Mouse (Mus musculus) macrophage (primary cell): Measurements from ENCODE around the gene Dgke. TPM values are rescaled to one million over a fixed set of nuclear protein-coding genes. Genes with fewer than 3 reads are reported as not detected.
"Not testable (repeated sequence)": the region's sequence is repeated elsewhere in the genome, so short reads cannot be mapped to it uniquely, and the experiment has no call there.

Source experiments
- H3K27ac ChIP-seq: fragments of 350-480 bp; formaldehyde crosslinking; 2 replicates; pipeline ENCODE4 v1.9.0; 2021
- H3K36me3 ChIP-seq: fragments of 350-480 bp; formaldehyde crosslinking; 2 replicates; pipeline ENCODE4 v1.9.0; 2021; ENCODE audit errors: inconsistent target
- H3K4me3 ChIP-seq: fragments of 350-480 bp; formaldehyde crosslinking; 2 replicates; pipeline ENCODE4 v1.9.0; 2021; ENCODE audit errors: inconsistent target
- H3K79me2 ChIP-seq: fragments of 350-480 bp; formaldehyde crosslinking; 2 replicates; pipeline ENCODE4 v1.9.0; 2021; ENCODE audit errors: inconsistent target
- WGBS: methylation state at CpG from one replicate; pipeline ENCODE4 v1.1.7; 2026; ENCODE audit warnings: inconsistent platforms; ENCODE audit not compliant: missing documents; 5-methylcytosine and 5-hydroxymethylcytosine counted together
- polyA plus RNA-seq: library from polyadenylated mRNA; stranded (reverse); fragments of 250-400 nt; gene quantifications from 3 replicates; pipeline ENCODE4 v1.2.4, GENCODE M21; 2018; ENCODE audit warnings: inconsistent platforms

Gene Dgke
- polyA plus RNA-seq, 1 experiment from 2014 or later: 4.9 TPM

DNA sequence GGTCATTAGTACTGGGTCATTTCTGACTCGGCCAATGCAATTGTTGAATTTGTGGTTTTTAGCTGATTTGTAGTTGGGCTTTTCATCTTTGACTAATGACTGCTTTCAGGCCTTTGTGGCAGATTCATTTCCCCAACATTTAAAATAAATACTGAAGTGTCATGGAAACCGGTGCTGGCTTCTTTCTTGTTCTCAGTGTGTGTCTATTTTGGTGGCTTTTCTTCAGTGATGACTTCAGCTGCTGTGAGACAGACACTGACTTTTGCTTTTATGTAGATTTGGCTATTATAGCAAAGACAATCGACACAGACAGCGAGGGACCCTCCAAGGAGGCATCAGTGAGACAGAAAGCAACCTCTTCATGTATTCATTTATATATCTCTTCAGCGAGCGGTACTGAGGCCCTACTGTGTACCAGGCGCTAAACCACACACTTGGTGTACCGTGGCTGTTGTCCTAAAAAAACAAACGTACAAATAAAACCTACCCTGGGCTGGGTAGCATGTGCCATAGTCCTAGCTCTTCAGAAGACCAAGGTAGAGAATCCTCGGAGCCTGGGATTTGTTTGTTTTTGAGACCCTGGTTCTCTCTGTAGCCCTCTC lies 19.7 kb upstream of the Dgke start:
- no peaks in the 10 kb centered on the region; the same call in 1 of the 2 replicates for H3K79me2 ChIP-seq
- no peak overlapping the region for H3K4me3 ChIP-seq
- H3K27ac ChIP-seq: no peak overlapping the region
- 82% methylated on average over 10 of the region's 10 CpGs for WGBS
- H3K36me3 ChIP-seq: no peaks in the 10 kb centered on the region

DNA sequence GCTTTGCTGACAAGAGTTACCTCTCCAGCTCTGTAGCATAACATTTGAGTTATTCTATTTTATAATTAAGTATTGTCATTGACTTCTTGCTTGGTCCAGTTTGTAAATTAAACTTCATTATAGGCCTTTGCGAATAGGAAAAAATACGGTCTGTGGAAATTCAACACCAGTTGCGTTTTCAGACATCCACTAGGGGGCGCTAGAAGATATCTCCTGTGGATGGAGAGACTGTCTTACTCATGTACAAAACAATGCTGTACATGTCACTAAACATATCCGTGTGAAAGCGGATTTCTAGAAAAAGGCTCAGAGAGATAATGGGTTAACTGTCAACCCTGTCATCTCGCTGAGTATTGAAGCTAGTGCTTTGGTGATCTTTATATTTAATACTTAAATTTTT lies 18.0 kb upstream of the Dgke start:
- H3K36me3 ChIP-seq: no peaks in the 10 kb centered on the region
- H3K27ac ChIP-seq: no peak overlapping the region
- H3K4me3 ChIP-seq: no peak overlapping the region
- H3K79me2 ChIP-seq: no peaks in the 10 kb centered on the region
- 16% methylated on average over 7 of the region's 7 CpGs for WGBS

DNA sequence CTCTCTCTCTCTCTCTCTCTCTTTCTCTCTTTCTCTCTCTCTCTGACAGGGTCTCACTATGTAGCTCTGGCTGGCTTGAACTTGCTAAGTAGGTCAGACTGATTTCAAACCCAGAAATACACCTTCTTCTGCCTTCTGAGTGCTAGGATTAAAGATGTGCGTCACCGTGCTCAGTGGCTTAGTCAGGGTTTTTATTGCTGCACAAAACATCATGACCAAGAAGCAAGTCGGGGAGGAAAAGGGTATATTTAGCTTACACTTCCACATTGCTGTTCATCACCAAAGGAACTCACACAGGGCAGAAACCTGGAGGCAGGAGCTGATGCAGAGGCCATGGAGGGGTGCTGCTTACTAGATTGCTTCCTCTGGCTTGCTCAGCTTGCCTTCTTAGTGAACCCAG lies 16.0 kb upstream of the Dgke start:
- WGBS: 83% methylated on average over 3 of the region's 3 CpGs

GRCm38 (mm10) chr11:89081906-89082305 lies 15.3 kb upstream of the Dgke start:
- 98% methylated on average over 5 of the region's 5 CpGs for WGBS
- not testable (repeated sequence) for H3K36me3 ChIP-seq, H3K4me3 ChIP-seq, H3K27ac ChIP-seq, H3K79me2 ChIP-seq

More for the DNA sequence above, 16.0 kb upstream of the Dgke start:
- H3K79me2 ChIP-seq, H3K4me3 ChIP-seq, H3K36me3 ChIP-seq, H3K27ac ChIP-seq: not testable (repeated sequence)

DNA sequence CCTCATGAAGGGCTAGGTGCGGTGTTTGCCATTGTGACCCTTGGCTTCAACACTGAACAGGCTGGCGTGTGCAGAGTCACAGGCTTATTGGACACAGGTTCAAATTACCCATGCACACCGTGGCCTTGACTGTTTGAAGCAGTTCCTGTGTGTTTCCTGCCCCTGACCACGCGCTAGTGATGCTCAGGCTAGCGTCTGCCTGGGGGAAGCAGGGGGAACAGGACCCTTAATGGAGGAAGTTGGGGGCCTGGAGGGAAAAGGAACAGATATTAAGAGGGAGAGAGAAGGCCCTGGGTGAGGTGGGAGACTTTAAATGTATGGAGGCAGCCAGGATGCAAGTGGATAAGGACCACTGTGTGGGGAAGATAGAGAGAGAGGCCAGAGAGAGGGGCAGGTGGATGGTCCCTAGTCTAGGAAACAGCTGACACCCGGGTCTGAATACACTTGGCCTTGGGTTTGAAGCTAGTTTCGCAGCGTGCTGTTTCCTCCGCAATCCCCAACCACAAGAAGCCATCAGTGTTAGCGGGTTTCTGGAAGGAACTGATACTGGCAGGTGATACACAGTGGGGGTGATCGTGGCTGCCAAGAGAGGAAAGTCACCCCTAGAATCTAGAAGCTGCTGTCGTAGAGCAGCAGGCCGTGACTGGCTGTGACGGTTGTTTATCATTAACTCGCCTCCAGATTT lies 12.5 kb upstream of the Dgke start:
- no peaks in the 10 kb centered on the region for H3K36me3 ChIP-seq
- no peak overlapping the region for H3K4me3 ChIP-seq
- no peaks in the 10 kb centered on the region for H3K79me2 ChIP-seq
- H3K27ac ChIP-seq: no peak overlapping the region
- 49% methylated on average over 16 of the region's 16 CpGs for WGBS

DNA sequence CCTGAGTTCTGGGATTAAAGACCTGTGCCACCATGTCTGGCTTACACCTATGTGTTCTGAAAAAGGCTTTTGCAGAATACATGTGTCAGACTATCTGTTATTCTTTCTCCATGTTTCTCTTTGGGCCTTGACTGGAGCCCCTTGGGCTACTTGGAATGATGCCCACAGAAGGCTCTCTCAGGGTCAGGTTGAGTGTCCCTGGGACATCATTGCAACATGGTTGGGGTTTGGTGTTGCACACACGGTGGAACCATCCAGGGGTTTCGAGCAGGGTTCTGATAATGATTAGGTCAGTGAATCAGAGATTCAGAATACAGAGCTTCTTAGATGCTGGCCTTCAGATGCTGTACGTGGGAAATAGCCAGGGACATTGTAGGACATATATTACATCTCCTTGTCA lies 11.7 kb upstream of the Dgke start:
- Histone ChIP-seq H3K36me3 (no peaks in the 10 kb centered on the region), H3K27ac (no peak overlapping the region), H3K4me3 (no peak overlapping the region), H3K79me2 (no peaks in the 10 kb centered on the region)
- WGBS: 77% methylated on average over 3 of the region's 3 CpGs

DNA sequence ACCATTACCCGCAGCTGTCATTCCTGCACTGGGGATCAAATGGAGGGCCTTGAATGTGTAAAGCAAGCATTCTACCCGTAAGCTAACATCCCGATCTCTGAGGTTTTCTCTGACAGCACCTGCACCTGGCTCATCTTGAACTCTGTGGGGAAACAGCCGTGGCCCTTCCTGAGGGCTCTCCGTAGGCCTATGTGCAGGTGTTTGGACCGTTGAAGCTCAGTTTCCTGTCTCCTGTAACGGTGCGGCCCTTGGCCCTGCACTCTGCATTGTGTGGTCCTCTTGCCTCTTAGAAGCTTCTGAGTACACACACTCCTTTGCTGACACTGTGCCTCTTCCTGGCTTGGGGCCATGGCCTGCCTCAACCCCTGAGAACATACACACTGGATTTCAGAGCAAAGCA lies 11.0 kb upstream of the Dgke start:
- 58% methylated on average over 7 of the region's 8 CpGs for WGBS
- H3K36me3 ChIP-seq: no peaks in the 10 kb centered on the region
- no peaks in the 10 kb centered on the region for H3K79me2 ChIP-seq
- H3K4me3 ChIP-seq: no peak overlapping the region
- H3K27ac ChIP-seq: no peak overlapping the region

- Histone ChIP-seq H3K36me3 (no peaks in the 10 kb centered on the region), H3K79me2 (no peaks in the 10 kb centered on the region), H3K4me3 (no peak overlapping the region), H3K27ac (no peak overlapping the region)
- WGBS: 33% methylated on average over 4 of the region's 4 CpGs
These were observed 9.7 kb upstream of the Dgke start for GRCm38 (mm10) chr11:89076370-89076821.

GRCm38 (mm10) chr11:89074783-89075413 lies 8.2 kb upstream of the Dgke start:
- no peak overlapping the region for H3K27ac ChIP-seq
- H3K36me3 ChIP-seq: no peaks in the 10 kb centered on the region
- 93% methylated on average over 19 of the region's 19 CpGs for WGBS
- H3K4me3 ChIP-seq: no peak overlapping the region
- H3K79me2 ChIP-seq: no peaks in the 10 kb centered on the region

DNA sequence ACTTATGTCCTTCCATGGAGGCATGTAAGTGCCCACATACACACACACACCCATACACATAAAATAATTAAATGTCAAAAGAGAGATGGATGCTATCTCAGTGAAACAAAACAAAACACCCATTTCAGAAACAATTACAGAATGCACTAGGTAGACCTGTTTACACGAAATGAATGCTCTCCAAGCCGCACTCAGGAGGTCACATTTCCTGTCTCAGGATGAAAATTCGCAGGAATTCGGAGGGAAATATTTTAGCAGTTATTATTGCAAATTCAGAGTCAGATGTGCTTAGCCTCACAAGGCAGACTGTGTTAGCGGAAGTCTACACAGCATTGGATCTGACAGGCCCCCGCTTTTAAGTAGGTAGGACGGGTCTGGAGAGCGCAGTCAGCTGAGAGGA lies 6.9 kb upstream of the Dgke start, which contains the start of gene Gm525:
Gene Gm525, plus strand, starts transcription at position 301 of the 400 bp plus-strand sequence.
- no peak within 1 kb of the TSS for H3K4me3 ChIP-seq
- WGBS: 100% methylated on average over 6 of the region's 8 CpGs
- H3K79me2 ChIP-seq: no peaks in the 10 kb centered on the region
- no peaks in the 10 kb centered on the region for H3K36me3 ChIP-seq
- no peak within 1 kb of the TSS for H3K27ac ChIP-seq

DNA sequence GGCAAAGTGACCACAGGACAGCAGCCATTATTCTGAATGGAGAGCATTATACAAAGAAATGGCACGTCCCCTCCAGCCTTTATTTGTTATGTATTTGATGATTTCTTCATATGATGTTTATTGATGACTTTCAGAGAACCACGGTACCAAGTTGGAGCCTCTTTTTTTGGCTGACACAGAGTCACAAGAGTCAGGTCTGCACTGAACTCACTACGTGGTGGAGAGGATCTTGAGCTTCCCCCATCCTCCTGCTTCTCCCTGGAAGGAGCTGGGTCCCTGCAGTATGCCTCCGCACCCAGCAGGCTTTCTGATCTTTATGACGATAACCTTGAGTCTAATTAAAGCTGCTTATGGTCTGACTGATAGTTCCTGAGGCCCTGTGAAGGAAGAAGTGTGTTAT lies 4.9 kb upstream of the Dgke start:
- H3K79me2 ChIP-seq: no peaks in the 10 kb centered on the region
- no peaks in the 10 kb centered on the region for H3K36me3 ChIP-seq
- WGBS: 88% methylated on average over 5 of the region's 5 CpGs
- no peak overlapping the region for H3K27ac ChIP-seq
- no peak overlapping the region for H3K4me3 ChIP-seq

- H3K79me2 ChIP-seq: no peaks in the 10 kb centered on the region
- no peaks in the 10 kb centered on the region for H3K36me3 ChIP-seq
- 24% methylated on average over 6 of the region's 6 CpGs for WGBS
- no peak overlapping the region for H3K27ac ChIP-seq
- no peak overlapping the region for H3K4me3 ChIP-seq
These were observed 2.7 kb upstream of the Dgke start for GRCm38 (mm10) chr11:89069303-89069702.

- no peaks in the 10 kb centered on the region for H3K36me3 ChIP-seq
- H3K27ac ChIP-seq: no peak overlapping the region
- WGBS: 97% methylated on average over 14 of the region's 14 CpGs
- no peak overlapping the region for H3K4me3 ChIP-seq
- no peaks in the 10 kb centered on the region for H3K79me2 ChIP-seq
These were observed 2.0 kb upstream of the Dgke start for GRCm38 (mm10) chr11:89068649-89069048.

- 69% methylated on average over 10 of the region's 11 CpGs for WGBS
- Histone ChIP-seq H3K27ac (no peak overlapping the region), H3K4me3 (no peak overlapping the region), H3K36me3 (no peaks in the 10 kb centered on the region), H3K79me2 (no peaks in the 10 kb centered on the region)
These were observed 1.3 kb upstream of the Dgke start for GRCm38 (mm10) chr11:89067871-89068490.

GRCm38 (mm10) chr11:89067301-89067822 lies 712 bp upstream of the Dgke start:
- Histone ChIP-seq H3K27ac (no peak overlapping the region), H3K4me3 (no peak overlapping the region), H3K36me3 (no peaks in the 10 kb centered on the region), H3K79me2 (no peaks in the 10 kb centered on the region)
- 80% methylated on average over 6 of the region's 6 CpGs for WGBS
